Mouse (Mus musculus): ENCODE measurements around the gene Lrriq4.

Gene Lrriq4

DNA sequence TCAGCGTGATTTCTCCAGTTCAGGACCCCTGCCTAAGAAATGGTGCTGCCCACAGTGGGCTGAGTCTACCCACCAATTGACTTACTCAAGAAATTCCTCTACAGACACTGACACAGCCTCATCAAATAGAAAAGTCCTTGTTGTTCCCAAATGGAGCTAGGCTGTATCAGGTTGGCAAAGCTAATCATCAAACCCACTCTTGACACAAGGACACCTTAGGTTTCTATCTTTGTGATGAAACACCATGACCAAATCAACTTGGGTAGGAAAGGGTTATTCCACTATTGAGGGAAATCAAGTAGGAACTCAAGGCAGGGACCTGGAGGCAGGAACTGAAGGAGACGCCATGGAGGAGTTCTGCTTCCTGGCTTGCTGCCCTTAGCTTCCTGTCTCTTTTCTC lies at the start of gene Lrriq4:
TSS of gene Lrriq4 (plus strand) at position 301 of the 400 bp plus-strand sequence.
- no peak for DNase-seq (ENCODE audit: low spot score)

DNA sequence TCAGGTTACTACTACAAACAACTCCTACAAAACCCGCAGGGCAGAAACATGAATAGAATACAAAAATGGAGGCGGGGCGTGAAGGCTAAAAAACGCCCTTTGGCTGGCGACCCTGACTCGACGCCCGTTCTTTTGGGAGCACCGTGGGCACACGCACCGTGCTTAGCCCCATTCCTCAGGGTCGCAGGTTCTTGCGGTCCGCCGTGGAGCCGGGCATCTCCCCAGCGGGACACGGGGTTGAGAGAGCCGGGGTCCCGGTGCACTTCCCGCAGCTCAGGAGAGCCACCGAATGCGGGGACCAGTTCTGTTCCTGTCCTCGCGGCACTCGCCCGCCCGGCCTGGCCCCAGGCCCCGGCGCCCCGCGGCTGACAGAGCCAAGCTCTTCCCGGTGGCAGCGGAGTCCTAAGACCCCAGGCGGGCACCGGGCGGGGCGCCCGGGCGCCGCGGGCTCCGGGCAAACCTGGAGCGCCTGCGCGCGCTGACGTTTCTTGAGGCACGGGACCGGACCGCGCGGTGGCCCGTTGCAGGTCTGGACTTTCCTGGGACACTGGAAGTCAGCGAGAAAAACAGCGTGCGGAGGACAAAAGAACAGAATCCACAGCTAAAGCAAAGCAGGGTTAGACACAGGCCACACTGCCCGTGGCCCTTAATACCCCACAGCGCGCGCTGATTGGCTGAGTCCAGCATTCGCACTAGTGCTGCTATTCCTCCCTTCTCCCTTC lies 49.0 kb upstream of the Lrriq4 start:
- peak; percentile 49 for DNase-seq (ENCODE audit: low spot score)

DNA sequence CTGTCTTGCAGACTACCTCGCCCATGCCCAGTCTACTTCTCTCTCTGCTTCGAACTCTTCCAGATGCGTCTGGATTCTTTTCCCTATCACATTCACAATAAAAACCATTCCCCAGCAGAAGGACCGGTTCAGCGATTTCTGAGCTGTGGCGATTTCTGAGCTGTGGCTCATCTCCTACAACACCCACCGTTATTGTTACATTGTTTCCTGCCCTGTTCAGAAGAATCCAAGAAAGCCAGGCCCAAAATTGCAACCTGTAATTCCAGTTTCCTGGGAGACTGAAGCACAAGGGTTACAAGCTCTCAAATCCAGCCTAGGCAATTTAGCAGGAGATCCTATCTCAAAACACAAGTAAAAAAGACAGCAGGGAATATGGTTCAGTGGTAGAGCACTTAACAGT lies 47.0 kb upstream of the Lrriq4 start:
- DNase-seq (ENCODE audit: low spot score): no peak

DNA sequence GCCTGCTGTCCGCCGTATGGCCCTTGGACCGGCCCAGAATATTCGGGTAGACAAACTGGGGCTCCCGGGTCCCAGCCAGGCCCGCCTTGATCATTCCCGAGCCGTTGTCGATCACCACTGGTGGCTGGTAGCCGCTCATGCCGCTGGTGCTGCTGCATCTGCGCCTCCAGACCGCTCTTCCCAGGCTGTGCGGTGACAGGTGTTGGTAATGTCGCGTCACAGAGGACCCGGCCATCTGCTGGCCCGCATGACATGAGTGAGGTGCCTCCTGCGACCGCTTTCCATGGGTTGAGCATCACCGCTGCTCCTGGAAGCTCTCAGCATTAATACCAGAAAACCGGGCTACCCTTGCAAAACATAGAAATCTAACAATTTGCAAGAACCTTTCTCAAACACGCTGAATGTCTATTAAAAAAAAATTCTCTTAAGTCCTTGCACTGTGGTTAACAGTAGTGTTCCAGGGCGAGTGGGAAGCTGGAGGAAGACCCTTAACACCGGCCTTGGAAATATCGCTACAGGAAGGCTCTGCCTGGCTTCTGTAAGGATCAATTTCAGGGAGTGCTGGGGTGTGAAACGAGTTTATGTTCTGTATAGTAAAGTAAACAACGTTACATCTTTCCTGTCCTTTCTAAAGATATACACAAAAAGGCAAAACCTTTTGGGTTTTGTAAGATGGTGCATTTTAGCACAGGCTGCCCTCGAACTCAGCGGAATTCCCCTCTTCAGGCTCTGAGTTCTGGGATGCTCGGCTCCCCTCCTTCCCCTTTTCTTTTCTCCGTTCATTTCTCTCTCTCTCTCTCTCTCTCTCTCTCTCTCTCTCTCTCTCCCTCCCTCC lies 44.4 kb upstream of the Lrriq4 start, which contains the start of gene Actrt3:
TSS of gene Actrt3 (minus strand) at position 229 of the 835 bp plus-strand sequence.
- DNase-seq (ENCODE audit: low spot score): peak; percentile 63

DNA sequence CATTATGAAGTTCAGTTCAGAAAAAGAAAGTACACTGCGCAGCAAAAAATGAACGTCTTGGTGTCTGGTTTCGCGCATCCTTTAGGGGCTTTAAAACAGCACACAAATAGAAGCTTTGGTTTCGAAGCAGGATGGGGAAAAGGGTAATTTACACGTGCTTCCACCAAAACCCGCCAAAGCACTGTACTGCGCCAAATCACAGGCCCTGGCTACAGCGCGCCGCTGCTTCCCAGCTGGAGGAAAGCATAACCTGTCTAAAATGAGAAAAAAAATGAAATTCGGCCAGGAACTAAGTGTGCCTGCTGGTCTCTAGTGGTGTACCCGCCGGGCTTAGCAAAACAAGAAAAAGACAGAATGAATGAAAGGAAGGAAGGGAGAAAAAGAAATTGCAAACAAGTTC lies 43.6 kb upstream of the Lrriq4 start:
- DNase-seq (ENCODE audit: low spot score): peak; percentile 74

DNA sequence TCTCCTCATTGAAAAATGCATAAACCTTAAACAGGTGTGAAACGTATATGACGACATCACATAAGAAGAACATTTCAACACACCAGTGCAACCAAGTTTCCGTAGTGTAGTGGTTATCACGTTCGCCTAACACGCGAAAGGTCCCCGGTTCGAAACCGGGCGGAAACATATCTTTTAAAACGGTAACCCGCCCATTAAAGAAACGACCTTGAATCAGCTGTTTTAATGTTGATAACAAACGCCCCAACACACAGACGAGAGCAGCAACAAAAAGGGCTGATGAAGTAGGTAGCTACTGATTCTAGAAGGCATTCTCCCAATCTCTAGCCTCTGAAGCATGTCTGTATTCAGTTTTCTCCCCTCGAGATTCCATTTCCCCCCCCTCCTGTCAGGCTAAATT lies 43.1 kb upstream of the Lrriq4 start:
- DNase-seq (ENCODE audit: low spot score): peak; percentile 94

DNA sequence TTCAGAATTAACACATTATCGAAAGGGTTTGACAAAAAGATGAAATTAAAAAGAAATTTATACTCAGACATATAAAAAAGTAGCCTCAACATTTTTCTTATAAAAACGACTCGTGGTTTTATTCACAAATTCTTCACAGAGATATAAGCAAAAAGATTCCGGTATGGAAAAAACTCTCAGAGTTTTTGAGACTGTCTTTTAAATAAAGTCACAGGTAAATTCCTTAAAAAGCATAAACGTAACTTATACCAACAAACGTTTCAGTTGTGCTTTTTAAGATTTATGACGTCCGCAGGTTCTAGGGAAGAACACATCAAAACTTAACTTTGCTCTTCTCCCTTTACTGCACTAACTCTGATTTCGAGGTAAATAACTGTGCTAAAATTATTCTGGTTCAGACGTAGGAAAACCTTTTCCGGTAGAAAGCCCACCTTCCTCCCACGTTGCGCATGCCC lies 42.7 kb upstream of the Lrriq4 start:
- no peak for DNase-seq (ENCODE audit: low spot score)

DNA sequence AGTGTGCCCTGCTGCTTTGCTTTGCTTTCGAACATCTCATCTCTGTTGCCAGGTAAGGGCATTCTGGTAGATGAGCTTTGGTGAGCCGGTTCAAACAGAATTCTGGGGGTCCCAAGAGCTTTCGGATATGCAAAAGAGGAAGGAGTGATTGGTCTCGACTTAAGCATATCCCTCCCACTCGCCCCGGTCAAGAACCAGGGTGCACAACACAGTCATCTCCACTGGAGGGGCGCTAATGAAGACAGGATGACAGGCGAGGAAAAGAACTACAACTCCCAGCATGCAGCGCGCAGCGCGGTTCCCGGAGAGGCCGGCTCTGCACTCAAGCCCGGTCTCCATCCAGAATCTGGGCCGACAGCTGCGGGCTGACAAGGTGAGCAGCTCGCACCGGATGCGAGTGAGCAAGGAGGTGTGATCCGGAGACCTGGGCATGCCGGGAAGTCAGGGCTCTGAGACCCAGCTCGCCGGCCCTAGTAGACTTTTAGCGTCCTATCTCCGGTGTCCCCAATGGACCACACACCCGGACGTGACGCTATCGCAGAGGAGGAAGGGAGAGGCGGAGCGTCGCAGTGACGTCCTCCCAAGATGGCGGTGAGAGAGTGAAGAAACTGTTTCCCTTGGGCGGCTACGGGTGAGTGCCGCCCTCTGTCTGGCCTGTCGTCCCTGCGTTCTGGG lies 42.1 kb upstream of the Lrriq4 start, which contains the start of gene Mynn:
TSS of gene Mynn (plus strand) at position 1 of the 675 bp plus-strand sequence.
- DNase-seq (ENCODE audit: low spot score): peak; percentile 96

DNA sequence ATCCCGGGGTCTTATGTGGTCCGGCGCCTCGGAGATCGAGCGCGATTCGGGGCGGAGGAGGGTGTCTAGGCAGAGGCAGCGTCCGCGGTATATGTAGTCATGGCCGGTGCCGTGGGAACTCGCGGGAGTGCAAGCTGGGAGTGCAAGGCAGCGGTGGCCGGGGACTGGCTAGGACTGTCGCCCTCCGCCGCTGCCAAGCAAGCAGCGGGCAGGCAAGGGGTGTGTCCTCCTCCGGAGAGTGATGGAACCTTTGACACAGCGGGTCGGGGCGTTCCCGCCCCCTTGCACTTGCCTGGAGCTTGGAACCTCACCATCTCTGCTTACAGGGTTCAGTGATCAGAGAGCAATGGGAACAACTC lies 41.6 kb upstream of the Lrriq4 start:
- peak; percentile 89 for DNase-seq (ENCODE audit: low spot score)

DNA sequence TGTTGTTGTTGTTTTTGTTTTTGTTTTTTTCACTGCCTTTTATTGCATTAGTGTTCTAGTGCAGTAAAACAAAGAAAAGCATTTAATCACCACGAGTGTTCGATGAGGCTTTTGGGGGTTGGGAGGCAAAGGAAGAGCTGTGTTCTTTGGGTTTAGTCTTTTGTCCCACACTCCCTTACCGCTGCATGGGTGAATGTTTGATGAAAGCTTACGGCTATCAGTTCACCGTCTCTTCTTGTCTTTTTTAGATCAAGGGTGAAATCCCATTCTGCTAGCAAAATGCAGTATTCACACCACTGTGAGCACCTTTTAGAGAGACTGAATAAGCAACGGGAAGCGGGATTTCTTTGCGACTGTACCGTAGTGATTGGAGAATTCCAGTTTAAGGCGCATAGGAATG lies 41.1 kb upstream of the Lrriq4 start:
- DNase-seq (ENCODE audit: low spot score): no peak

DNA sequence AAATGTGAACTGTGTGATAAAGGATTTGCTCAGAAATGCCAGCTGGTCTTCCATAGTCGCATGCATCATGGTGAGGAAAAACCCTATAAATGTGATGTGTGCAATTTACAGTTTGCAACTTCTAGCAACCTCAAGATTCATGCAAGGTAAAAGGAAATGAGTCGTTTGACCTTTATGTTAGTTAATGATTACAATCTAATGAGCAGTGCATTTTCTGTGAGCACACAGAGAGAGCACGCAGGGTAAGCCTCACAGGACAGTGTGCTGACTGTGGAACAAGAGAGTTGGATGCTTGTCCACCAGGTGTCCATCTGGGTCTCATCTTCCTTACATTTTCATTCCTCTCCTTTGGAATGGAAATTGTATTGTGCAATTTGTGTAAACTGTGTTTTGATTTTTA lies 35.3 kb upstream of the Lrriq4 start:
- no peak for DNase-seq (ENCODE audit: low spot score)

DNA sequence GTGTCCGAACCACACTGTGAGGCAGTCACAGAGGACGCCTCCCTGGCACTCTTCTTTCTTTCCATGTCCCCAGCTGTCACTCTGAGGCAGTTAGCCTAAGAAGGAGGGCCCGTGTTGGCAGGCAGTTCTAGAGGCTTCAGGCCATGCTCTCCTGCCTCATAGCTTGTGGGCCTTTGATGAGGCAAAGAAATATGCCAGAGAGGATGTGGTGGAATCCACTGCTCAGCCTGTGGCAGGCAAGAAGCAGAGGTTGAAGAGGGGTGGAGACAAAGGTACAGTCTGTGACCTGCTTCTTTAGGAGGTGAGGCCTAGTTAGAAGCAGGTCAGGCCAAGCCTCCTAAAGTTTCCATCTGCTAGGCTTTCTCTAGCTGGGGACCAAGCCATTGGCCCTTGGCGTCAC lies 33.4 kb upstream of the Lrriq4 start:
- DNase-seq (ENCODE audit: low spot score): no peak

DNA sequence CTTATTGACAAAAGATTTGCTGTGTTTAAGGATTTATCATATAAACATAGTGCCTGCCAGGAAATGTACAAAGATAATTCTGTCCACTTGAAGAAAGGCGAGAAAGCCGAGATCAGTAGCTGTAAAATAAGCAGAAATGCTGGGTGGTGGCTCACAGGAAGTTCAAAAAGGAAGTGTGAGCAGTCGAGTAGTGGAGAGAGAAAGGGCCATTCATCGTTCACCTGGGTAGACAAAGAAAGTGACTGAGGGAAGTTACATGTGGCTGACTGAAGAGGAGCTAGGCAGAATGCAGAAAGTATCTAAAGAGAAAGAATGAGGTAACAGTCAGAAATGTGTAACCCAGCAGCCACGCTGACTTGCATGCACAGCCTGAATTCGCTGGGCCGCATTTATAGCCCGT lies 24.2 kb upstream of the Lrriq4 start:
- no peak for DNase-seq (ENCODE audit: low spot score)

DNA sequence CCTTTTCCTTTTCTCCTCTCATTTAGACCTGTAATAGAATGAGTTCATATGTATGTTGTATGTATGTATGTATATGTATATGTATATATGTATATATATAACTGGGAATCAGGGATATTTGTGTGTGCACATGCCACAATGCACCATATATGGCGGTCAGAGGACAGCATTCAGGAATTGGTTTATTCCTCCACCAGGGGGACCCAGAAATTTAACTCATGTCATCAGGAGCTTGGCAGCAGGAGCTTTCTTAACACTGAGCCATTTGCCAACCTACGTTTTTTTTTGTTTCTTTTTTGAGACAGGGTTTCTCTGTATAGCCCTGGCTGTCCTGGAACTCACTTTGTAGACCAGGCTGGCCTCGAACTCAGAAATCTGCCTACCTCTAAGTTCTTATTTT lies 10.6 kb upstream of the Lrriq4 start:
- DNase-seq (ENCODE audit: low spot score): no peak

DNA sequence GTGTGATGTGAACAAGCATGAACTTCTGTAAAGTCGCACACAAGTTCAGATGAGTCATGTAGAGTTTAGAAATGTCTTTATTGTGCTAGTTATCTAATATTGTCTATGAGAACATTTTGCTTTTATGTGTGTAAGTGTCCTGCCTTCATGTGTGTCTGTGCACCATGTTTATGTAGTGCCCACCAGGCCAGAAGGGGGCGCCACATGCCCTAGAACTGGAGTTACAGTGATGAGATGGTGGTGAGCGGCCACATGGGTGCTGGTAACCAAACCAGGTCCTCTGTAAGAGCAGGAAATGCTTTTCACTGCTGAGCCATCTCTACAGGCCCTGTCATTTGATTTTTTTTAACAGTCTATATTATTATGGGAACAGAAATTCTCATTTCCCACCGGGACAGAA lies 8.7 kb upstream of the Lrriq4 start:
- DNase-seq (ENCODE audit: low spot score): no peak

DNA sequence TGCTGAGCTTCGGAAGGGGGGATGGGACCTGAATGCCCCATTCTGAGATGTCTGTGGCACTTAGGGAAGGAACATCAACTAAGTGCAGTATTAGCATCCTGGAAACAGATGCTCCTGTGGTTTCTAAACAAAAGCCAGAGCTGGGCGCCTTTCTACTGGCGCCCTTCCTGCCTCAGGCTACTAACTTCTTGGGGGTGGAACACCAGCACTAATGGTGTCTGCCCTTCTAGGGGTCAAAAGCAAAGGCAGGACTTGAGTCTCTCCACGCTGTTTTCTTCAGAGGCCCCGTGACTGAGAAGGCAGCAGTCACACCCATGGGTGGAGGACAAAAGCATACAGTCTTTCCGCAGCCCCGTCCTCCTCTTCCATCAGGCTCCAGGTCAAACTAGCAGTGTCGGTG lies 2.5 kb downstream of the Lrriq4 start:
- DNase-seq (ENCODE audit: low spot score): no peak

DNA sequence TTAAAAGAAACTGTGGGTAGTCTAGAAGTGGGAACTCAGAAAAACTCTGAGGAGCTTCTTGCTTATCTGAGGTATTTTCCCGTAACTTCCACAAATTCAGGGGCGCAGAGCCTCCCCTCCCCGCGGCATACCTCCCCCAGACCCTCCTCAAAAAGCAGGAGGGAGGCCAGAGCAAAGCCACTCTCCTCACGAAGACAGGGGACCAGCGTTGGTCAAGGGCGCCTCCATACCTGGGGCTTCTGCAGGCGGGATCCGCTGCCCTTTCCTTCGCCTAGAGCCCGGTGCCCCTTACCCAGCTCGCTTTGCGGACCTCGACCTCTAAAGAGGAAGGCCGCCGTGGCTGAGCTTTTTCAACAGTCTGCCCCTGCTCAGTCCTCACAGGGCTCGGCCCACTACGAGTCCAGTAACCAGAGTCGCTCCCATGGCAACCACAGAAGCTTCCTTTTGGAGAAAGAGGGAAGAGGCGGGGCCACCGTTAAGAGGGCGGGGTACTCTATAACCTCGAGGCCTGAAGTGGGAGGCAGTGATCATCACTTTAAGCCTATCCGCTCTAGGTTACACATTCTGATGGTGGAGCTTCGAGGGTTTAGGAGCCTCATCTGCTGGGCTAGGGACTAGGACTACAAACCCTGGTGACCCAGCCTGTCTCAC lies 3.3 kb downstream of the Lrriq4 start, which contains the start of gene Lrrc34:
TSS of gene Lrrc34 (minus strand) at position 430 of the 651 bp plus-strand sequence.
- DNase-seq (ENCODE audit: low spot score): no peak

DNA sequence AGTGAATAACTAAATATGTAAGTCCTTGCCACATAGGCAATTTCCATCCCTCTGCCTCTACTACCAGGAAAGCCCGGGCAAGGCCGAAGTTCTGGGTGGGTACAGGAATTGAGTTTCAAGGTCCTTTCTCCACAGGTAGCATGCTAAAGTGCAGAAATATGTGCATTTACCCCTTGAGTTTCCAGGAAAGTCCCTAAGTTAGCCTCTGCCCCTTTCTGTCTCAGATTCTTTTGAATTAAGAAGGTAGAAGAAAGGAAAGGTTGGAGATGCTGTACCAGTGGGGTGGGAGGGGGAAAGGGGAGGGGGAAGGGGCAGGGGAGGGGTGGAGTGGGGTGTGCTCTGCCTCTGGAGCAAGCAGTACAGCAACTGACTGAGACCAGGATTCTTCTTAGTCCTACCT lies 4.2 kb downstream of the Lrriq4 start:
- no peak for DNase-seq (ENCODE audit: low spot score)

DNA sequence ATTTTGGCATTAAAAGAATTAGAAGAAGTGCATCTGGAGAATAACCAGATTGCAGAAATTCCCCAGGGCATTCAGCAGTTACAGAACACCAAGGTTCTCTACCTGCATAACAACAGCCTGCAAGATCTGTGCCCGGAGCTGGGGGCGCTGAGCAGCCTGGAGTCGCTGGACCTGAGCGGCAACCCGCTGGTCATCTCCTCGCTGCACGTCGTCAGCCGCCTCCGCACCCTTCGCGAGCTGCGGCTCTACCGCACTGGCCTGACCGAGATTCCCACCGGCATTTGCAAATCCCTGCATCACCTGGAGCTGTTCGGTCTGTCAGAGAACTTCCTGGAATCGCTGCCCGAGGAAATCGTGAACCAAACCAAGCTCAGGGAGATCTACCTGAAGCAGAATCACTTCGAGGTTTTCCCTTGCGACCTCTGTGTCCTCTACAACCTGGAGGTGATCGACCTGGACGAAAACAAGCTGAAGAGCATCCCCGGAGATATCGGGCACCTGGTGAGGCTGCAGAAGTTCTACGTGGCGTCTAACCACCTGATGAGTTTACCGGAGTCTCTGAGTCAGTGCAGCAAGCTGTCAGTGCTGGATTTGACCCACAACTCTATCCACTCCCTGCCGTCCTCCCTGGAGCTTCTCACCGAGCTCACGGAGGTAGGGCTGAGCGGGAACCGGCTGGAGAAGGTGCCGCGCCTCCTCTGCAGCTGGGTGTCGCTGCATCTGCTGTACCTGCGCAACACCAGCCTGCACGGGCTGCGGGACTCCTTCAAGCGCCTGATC lies 5.9 kb downstream of the Lrriq4 start:
- DNase-seq (ENCODE audit: low spot score): no peak

DNA sequence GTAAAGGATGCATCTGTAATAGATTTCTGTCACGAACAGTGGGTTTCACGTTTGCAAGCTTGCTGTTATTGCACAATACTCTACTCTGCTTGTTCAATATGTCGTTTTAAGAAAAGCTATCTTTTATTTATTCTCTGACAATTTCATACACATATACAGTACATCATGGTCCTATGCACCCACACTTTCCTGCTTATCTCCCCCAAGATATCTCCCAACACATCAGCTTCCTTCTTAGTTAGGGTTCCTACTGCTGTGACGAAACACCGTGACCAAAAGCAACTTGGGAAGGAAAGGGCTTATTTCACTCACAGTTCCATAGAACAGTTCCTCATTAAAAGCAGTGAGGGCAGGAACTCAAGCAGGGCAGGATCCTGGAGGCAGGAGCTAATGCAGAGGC lies 11.6 kb downstream of the Lrriq4 start:
- no peak for DNase-seq (ENCODE audit: low spot score)

DNA sequence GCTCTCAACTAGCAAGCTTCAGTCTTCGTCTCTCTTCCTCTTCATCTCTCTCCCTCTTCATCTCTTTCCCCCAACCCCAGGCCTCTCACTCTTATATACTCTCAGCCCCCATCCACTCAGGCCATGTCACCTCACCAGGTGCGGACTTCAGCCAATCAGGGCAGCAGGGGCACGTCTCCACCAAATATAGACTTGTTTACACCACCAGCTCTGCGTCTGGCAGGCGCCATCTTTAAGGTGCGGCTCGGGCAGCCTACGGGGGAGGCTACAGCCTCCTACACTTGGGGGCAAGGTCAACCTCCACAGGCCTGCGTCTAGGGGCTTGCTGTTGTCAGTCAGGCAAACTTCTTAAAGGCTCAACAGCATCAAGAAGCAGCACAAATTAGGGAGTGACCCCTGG lies 14.2 kb downstream of the Lrriq4 start:
- DNase-seq (ENCODE audit: low spot score): no peak
